Mouse (Mus musculus) hindbrain, embryonic 16.5 days (tissue): ENCODE measurements at regions not wholly inside any gene's neighbourhood (a gene's known extent, or its start where the extent isn't known, plus 50 kb on each side); places are given as distances from the start of the nearest gene placed in this dataset.

Source experiments
- ATAC-seq: fragments of 200-750 bp; cut with Nextera tagmentation; 2 replicates; pipeline ENCODE4 v1.8.0; 2017; ENCODE audit warnings: moderate TSS enrichment, moderate library complexity
- H3K27ac ChIP-seq: fragments of 300-500 bp; sonication (generic); 2 replicates; pipeline ENCODE4 v1.5.1; 2014; ENCODE audit warnings: low read depth, mild to moderate bottlenecking, control low read depth, low read length, moderate library complexity
- H3K27me3 ChIP-seq: fragments of 300-500 bp; sonication (generic); replicated peaks from 2 replicates; pipeline ENCODE4 v1.6.1; 2014; ENCODE audit warnings: low read length; ENCODE audit not compliant: control insufficient read depth, insufficient read depth
- H3K36me3 ChIP-seq: fragments of 300-500 bp; sonication (generic); 2 replicates; pipeline ENCODE4 v1.6.1; 2014; ENCODE audit warnings: mild to moderate bottlenecking, low read length, moderate library complexity, mixed read lengths; ENCODE audit not compliant: control insufficient read depth, insufficient read depth
- H3K4me1 ChIP-seq: fragments of 300-500 bp; sonication (generic); 2 replicates; pipeline ENCODE4 v1.6.1; 2014; ENCODE audit warnings: low read depth, low read length; ENCODE audit not compliant: control insufficient read depth, insufficient read depth
- H3K4me2 ChIP-seq: fragments of 300-500 bp; sonication (generic); 2 replicates; pipeline ENCODE4 v1.6.1; 2014; ENCODE audit warnings: mild to moderate bottlenecking, low read length, control low read depth, moderate library complexity
- H3K4me3 ChIP-seq: fragments of 300-500 bp; sonication (generic); 2 replicates; pipeline ENCODE4 v1.5.1; 2014; ENCODE audit warnings: mild to moderate bottlenecking, low read length, control low read depth, moderate library complexity
- H3K9ac ChIP-seq: fragments of 300-500 bp; sonication (generic); 2 replicates; pipeline ENCODE4 v1.6.1; 2014; ENCODE audit warnings: low read depth, mild to moderate bottlenecking, control low read depth, low read length, moderate library complexity
- H3K9me3 ChIP-seq: fragments of 300-500 bp; sonication (generic); 2 replicates; pipeline ENCODE4 v1.6.1; 2014; ENCODE audit warnings: mild to moderate bottlenecking, low read length, moderate library complexity; ENCODE audit not compliant: control insufficient read depth
- WGBS: fragments of 180-500 bp; shearing (Covaris S2); extraction: QIAGEN DNeasy Blood & Tissue Kit; methylation state at CpG from one replicate; pipeline ENCODE4 v1.1.7; 2014; 5-methylcytosine and 5-hydroxymethylcytosine counted together

- H3K9ac ChIP-seq = no peak overlapping the region
- 49% methylated on average over 3 of the region's 3 CpGs for WGBS
- H3K4me2 ChIP-seq = no peak overlapping the region
- no peak overlapping the region for H3K27ac ChIP-seq
- no peaks in the 10 kb centered on the region for H3K4me1 ChIP-seq
- no peaks in the 10 kb centered on the region for H3K9me3 ChIP-seq
- peak; percentile 63; the same call in 1 of the 2 replicates for ATAC-seq
- H3K4me3 ChIP-seq = no peak overlapping the region
- no peaks in the 10 kb centered on the region for H3K27me3 ChIP-seq
- H3K36me3 ChIP-seq = no peaks in the 10 kb centered on the region
Measured at GRCm38 (mm10) chr4:75827082-75827711, 549.1 kb upstream of the Dmac1 start.

- H3K36me3 ChIP-seq = no peaks in the 10 kb centered on the region
- H3K9me3 ChIP-seq = no peaks in the 10 kb centered on the region
- no peaks in the 10 kb centered on the region for H3K4me1 ChIP-seq
- no peak overlapping the region for H3K4me3 ChIP-seq
- no peak overlapping the region for H3K27ac ChIP-seq
- no peak overlapping the region for H3K4me2 ChIP-seq
- ATAC-seq = no peak
- H3K9ac ChIP-seq = no peak overlapping the region
- 70% methylated on average over 2 of the region's 2 CpGs for WGBS
- H3K27me3 ChIP-seq = no peaks in the 10 kb centered on the region
Measured at GRCm38 (mm10) chr4:75819193-75819603, 541.1 kb upstream of the Dmac1 start.

- Histone ChIP-seq H3K9me3 (no peaks in the 10 kb centered on the region), H3K27me3 (no peaks in the 10 kb centered on the region), H3K4me3 (no peak overlapping the region), H3K27ac (no peak overlapping the region), H3K4me2 (no peak overlapping the region), H3K9ac (no peak overlapping the region), H3K4me1 (no peaks in the 10 kb centered on the region), H3K36me3 (no peaks in the 10 kb centered on the region)
- ATAC-seq = no peak
- WGBS = 92% methylated on average over 4 of the region's 4 CpGs
Measured at GRCm38 (mm10) chr4:75816026-75816425, 537.9 kb upstream of the Dmac1 start.

- ATAC-seq = no peak
- Histone ChIP-seq H3K9me3 (no peaks in the 10 kb centered on the region), H3K27me3 (no peaks in the 10 kb centered on the region), H3K36me3 (no peaks in the 10 kb centered on the region), H3K9ac (no peak overlapping the region), H3K4me1 (no peaks in the 10 kb centered on the region), H3K27ac (no peak overlapping the region), H3K4me2 (no peak overlapping the region), H3K4me3 (no peak overlapping the region)
- WGBS = 54% methylated on average over 2 of the region's 2 CpGs
Measured at GRCm38 (mm10) chr4:75812266-75812665, 534.2 kb upstream of the Dmac1 start.

GRCm38 (mm10) chr4:75801870-75802269 is 523.8 kb upstream of the Dmac1 start:
- H3K4me2 ChIP-seq = no peak overlapping the region
- H3K27me3 ChIP-seq = no peaks in the 10 kb centered on the region
- no peaks in the 10 kb centered on the region for H3K4me1 ChIP-seq
- H3K9ac ChIP-seq = no peak overlapping the region
- H3K36me3 ChIP-seq = no peaks in the 10 kb centered on the region
- H3K4me3 ChIP-seq = no peak overlapping the region
- no peaks in the 10 kb centered on the region for H3K9me3 ChIP-seq
- ATAC-seq = no peak
- no peak overlapping the region for H3K27ac ChIP-seq
- 80% methylated on average over 4 of the region's 4 CpGs for WGBS

- no peak overlapping the region for H3K4me3 ChIP-seq
- 89% methylated on average over 4 of the region's 4 CpGs for WGBS
- H3K4me2 ChIP-seq = no peak overlapping the region
- H3K27me3 ChIP-seq = no peaks in the 10 kb centered on the region
- no peaks in the 10 kb centered on the region for H3K36me3 ChIP-seq
- no peaks in the 10 kb centered on the region for H3K9me3 ChIP-seq
- H3K27ac ChIP-seq = no peak overlapping the region
- H3K4me1 ChIP-seq = no peaks in the 10 kb centered on the region
- no peak for ATAC-seq
- no peak overlapping the region for H3K9ac ChIP-seq
Measured at GRCm38 (mm10) chr4:75801156-75801555, 523.1 kb upstream of the Dmac1 start.

GRCm38 (mm10) chr4:75791789-75792188 is 513.7 kb upstream of the Dmac1 start:
- Histone ChIP-seq H3K4me2 (no peak overlapping the region), H3K9ac (no peak overlapping the region), H3K36me3 (no peaks in the 10 kb centered on the region), H3K9me3 (no peaks in the 10 kb centered on the region), H3K27ac (no peak overlapping the region), H3K27me3 (no peaks in the 10 kb centered on the region), H3K4me1 (no peaks in the 10 kb centered on the region), H3K4me3 (no peak overlapping the region)
- ATAC-seq = no peak

GRCm38 (mm10) chr4:75790920-75791589 is 513.0 kb upstream of the Dmac1 start:
- H3K9me3 ChIP-seq = no peaks in the 10 kb centered on the region
- no peaks in the 10 kb centered on the region for H3K27me3 ChIP-seq
- no peak overlapping the region for H3K4me2 ChIP-seq
- no peaks in the 10 kb centered on the region for H3K36me3 ChIP-seq
- no peak overlapping the region for H3K27ac ChIP-seq
- no peak overlapping the region for H3K4me3 ChIP-seq
- no peak for ATAC-seq
- no peaks in the 10 kb centered on the region for H3K4me1 ChIP-seq
- no peak overlapping the region for H3K9ac ChIP-seq
- WGBS = 81% methylated on average over 1 of the region's 1 CpGs

GRCm38 (mm10) chr4:75787405-75787804 is 509.3 kb upstream of the Dmac1 start:
- Histone ChIP-seq H3K36me3 (no peaks in the 10 kb centered on the region), H3K27me3 (no peaks in the 10 kb centered on the region), H3K9me3 (no peaks in the 10 kb centered on the region), H3K4me1 (no peaks in the 10 kb centered on the region), H3K4me2 (no peak overlapping the region), H3K9ac (no peak overlapping the region), H3K27ac (no peak overlapping the region), H3K4me3 (no peak overlapping the region)
- ATAC-seq = no peak
- WGBS = 51% methylated on average over 3 of the region's 3 CpGs
